Mouse (Mus musculus): ENCODE measurements around the gene Chd1. TPM values are rescaled to one million over a fixed set of nuclear protein-coding genes. Genes with fewer than 3 reads are reported as not detected.

The Chd1 gene
- polyA plus RNA-seq, 1 experiment, result 93.7 TPM

GRCm38 (mm10) chr17:15680661-15681060 is 24.1 kb upstream of the Chd1 start:
- no peaks in the 10 kb centered on the region for H3K27me3 ChIP-seq (ENCODE audit: control insufficient read depth, insufficient read depth, low read length, poor library complexity, severe bottlenecking)

GRCm38 (mm10) chr17:15686396-15686795 is 18.4 kb upstream of the Chd1 start:
- Histone ChIP-seq H3K4me3 (ENCODE audit: low read depth, low read length) (no peak overlapping the region), H3K9me3 (replicated peaks; ENCODE audit: control insufficient read depth, insufficient read depth, low read length, poor library complexity, severe bottlenecking) (no peaks in the 10 kb centered on the region), H3K27me3 (ENCODE audit: control insufficient read depth, insufficient read depth, low read length, poor library complexity, severe bottlenecking) (no peaks in the 10 kb centered on the region), H3K36me3 (ENCODE audit: control insufficient read depth, insufficient read depth, low read length, poor library complexity, severe bottlenecking) (no peaks in the 10 kb centered on the region), H3K27ac (ENCODE audit: insufficient read depth, low read length) (no peak overlapping the region), H3K4me1 (ENCODE audit: control insufficient read depth, insufficient read depth, low read length) (no peaks in the 10 kb centered on the region), H3K9ac (ENCODE audit: low read depth, poor library complexity, severe bottlenecking) (no peak overlapping the region)
- TF ChIP-seq CTCF (IDR thresholded peaks at IDR 0.05; ENCODE audit: low read depth, low read length), result no peak
- TF ChIP-seq POLR2A (IDR thresholded peaks at IDR 0.05; ENCODE audit: insufficient read depth, low read length), result no peak
- TF ChIP-seq EP300 (IDR thresholded peaks at IDR 0.05; ENCODE audit: insufficient read depth, low read depth, low read length), result no peak

More at GRCm38 (mm10) chr17:15680661-15681060, 24.1 kb upstream of the Chd1 start:
- Histone ChIP-seq H3K4me3 (ENCODE audit: low read depth, low read length) (no peak overlapping the region), H3K9me3 (replicated peaks; ENCODE audit: control insufficient read depth, insufficient read depth, low read length, poor library complexity, severe bottlenecking) (no peaks in the 10 kb centered on the region), H3K36me3 (ENCODE audit: control insufficient read depth, insufficient read depth, low read length, poor library complexity, severe bottlenecking) (no peaks in the 10 kb centered on the region), H3K27ac (ENCODE audit: insufficient read depth, low read length) (no peak overlapping the region), H3K4me1 (ENCODE audit: control insufficient read depth, insufficient read depth, low read length) (peaks cover 2% of the 10 kb centered on the region), H3K9ac (ENCODE audit: low read depth, poor library complexity, severe bottlenecking) (no peak overlapping the region)
- TF ChIP-seq CTCF (IDR thresholded peaks at IDR 0.05; ENCODE audit: low read depth, low read length) (no peak), EP300 (IDR thresholded peaks at IDR 0.05; ENCODE audit: insufficient read depth, low read depth, low read length) (0 out of 2 replicates have a peak, but pooled peaks have one; percentile 44)

- H3K4me3 ChIP-seq (ENCODE audit: low read depth, low read length), result no peak overlapping the region
- no peaks in the 10 kb centered on the region for H3K4me1 ChIP-seq (ENCODE audit: control insufficient read depth, insufficient read depth, low read length)
- no peak overlapping the region for H3K27ac ChIP-seq (ENCODE audit: insufficient read depth, low read length)
- H3K9ac ChIP-seq (ENCODE audit: low read depth, poor library complexity, severe bottlenecking), result no peak overlapping the region
- H3K9me3 ChIP-seq (replicated peaks; ENCODE audit: control insufficient read depth, insufficient read depth, low read length, poor library complexity, severe bottlenecking), result no peaks in the 10 kb centered on the region
- no peak for TF ChIP-seq EP300 (IDR thresholded peaks at IDR 0.05; ENCODE audit: insufficient read depth, low read depth, low read length)
- TF ChIP-seq CTCF (IDR thresholded peaks at IDR 0.05; ENCODE audit: low read depth, low read length), result no peak
- no peak for TF ChIP-seq POLR2A (IDR thresholded peaks at IDR 0.05; ENCODE audit: insufficient read depth, low read length)
- H3K36me3 ChIP-seq (ENCODE audit: control insufficient read depth, insufficient read depth, low read length, poor library complexity, severe bottlenecking), result no peaks in the 10 kb centered on the region
- no peaks in the 10 kb centered on the region for H3K27me3 ChIP-seq (ENCODE audit: control insufficient read depth, insufficient read depth, low read length, poor library complexity, severe bottlenecking)
Measured at GRCm38 (mm10) chr17:15690304-15690703, 14.5 kb upstream of the Chd1 start.

- no peak overlapping the region for H3K4me3 ChIP-seq (ENCODE audit: low read depth, low read length)
- H3K9ac ChIP-seq (ENCODE audit: low read depth, poor library complexity, severe bottlenecking), result no peak overlapping the region
- no peaks in the 10 kb centered on the region for H3K36me3 ChIP-seq (ENCODE audit: control insufficient read depth, insufficient read depth, low read length, poor library complexity, severe bottlenecking)
- H3K4me1 ChIP-seq (ENCODE audit: control insufficient read depth, insufficient read depth, low read length), result no peaks in the 10 kb centered on the region
- H3K27me3 ChIP-seq (ENCODE audit: control insufficient read depth, insufficient read depth, low read length, poor library complexity, severe bottlenecking), result no peaks in the 10 kb centered on the region
- H3K9me3 ChIP-seq (replicated peaks; ENCODE audit: control insufficient read depth, insufficient read depth, low read length, poor library complexity, severe bottlenecking), result no peaks in the 10 kb centered on the region
- TF ChIP-seq POLR2A (IDR thresholded peaks at IDR 0.05; ENCODE audit: insufficient read depth, low read length) (no peak), EP300 (IDR thresholded peaks at IDR 0.05; ENCODE audit: insufficient read depth, low read depth, low read length) (no peak), CTCF (IDR thresholded peaks at IDR 0.05; ENCODE audit: low read depth, low read length) (no peak)
- H3K27ac ChIP-seq (ENCODE audit: insufficient read depth, low read length), result no peak overlapping the region
Measured at GRCm38 (mm10) chr17:15695566-15695965, 9.2 kb upstream of the Chd1 start.

- TF ChIP-seq CTCF (IDR thresholded peaks at IDR 0.05; ENCODE audit: low read depth, low read length), result no peak
- TF ChIP-seq EP300 (IDR thresholded peaks at IDR 0.05; ENCODE audit: insufficient read depth, low read depth, low read length), result no peak
- no peak for TF ChIP-seq POLR2A (IDR thresholded peaks at IDR 0.05; ENCODE audit: insufficient read depth, low read length)
- no peaks in the 10 kb centered on the region for H3K36me3 ChIP-seq (ENCODE audit: control insufficient read depth, insufficient read depth, low read length, poor library complexity, severe bottlenecking)
- H3K9ac ChIP-seq (ENCODE audit: low read depth, poor library complexity, severe bottlenecking), result no peak overlapping the region
- H3K4me1 ChIP-seq (ENCODE audit: control insufficient read depth, insufficient read depth, low read length), result no peaks in the 10 kb centered on the region
- no peaks in the 10 kb centered on the region for H3K27me3 ChIP-seq (ENCODE audit: control insufficient read depth, insufficient read depth, low read length, poor library complexity, severe bottlenecking)
- no peak overlapping the region for H3K27ac ChIP-seq (ENCODE audit: insufficient read depth, low read length)
- no peak overlapping the region for H3K4me3 ChIP-seq (ENCODE audit: low read depth, low read length)
- no peaks in the 10 kb centered on the region for H3K9me3 ChIP-seq (replicated peaks; ENCODE audit: control insufficient read depth, insufficient read depth, low read length, poor library complexity, severe bottlenecking)
Measured at GRCm38 (mm10) chr17:15698956-15699355, 5.8 kb upstream of the Chd1 start.

- no peaks in the 10 kb centered on the region for H3K36me3 ChIP-seq (ENCODE audit: control insufficient read depth, insufficient read depth, low read length, poor library complexity, severe bottlenecking)
- H3K27ac ChIP-seq (ENCODE audit: insufficient read depth, low read length), result no peak overlapping the region
- H3K4me1 ChIP-seq (ENCODE audit: control insufficient read depth, insufficient read depth, low read length), result no peaks in the 10 kb centered on the region
- TF ChIP-seq EP300 (IDR thresholded peaks at IDR 0.05; ENCODE audit: insufficient read depth, low read depth, low read length), result no peak
- no peak for TF ChIP-seq POLR2A (IDR thresholded peaks at IDR 0.05; ENCODE audit: insufficient read depth, low read length)
- no peak for TF ChIP-seq CTCF (IDR thresholded peaks at IDR 0.05; ENCODE audit: low read depth, low read length)
- no peak overlapping the region for H3K4me3 ChIP-seq (ENCODE audit: low read depth, low read length)
- no peaks in the 10 kb centered on the region for H3K27me3 ChIP-seq (ENCODE audit: control insufficient read depth, insufficient read depth, low read length, poor library complexity, severe bottlenecking)
- no peak overlapping the region for H3K9ac ChIP-seq (ENCODE audit: low read depth, poor library complexity, severe bottlenecking)
- H3K9me3 ChIP-seq (replicated peaks; ENCODE audit: control insufficient read depth, insufficient read depth, low read length, poor library complexity, severe bottlenecking), result no peaks in the 10 kb centered on the region
Measured at GRCm38 (mm10) chr17:15701505-15701904, 3.3 kb upstream of the Chd1 start.
